Mouse (Mus musculus): ENCODE results near the gene D16Ertd472e. TPM values are rescaled to one million over a fixed set of nuclear protein-coding genes. Genes with fewer than 3 reads are reported as not detected.

D16Ertd472e gene
- polyA plus RNA-seq, 1 experiment = 6.4 TPM

- no peak for TF ChIP-seq POLR2A (IDR thresholded peaks at IDR 0.05; ENCODE audit: low read depth, low read length)
- no peak for TF ChIP-seq CTCF (IDR thresholded peaks at IDR 0.05; ENCODE audit: extremely low read depth, insufficient read depth, insufficient read length, insufficient replicate concordance)
- no peak overlapping the region for H3K4me3 ChIP-seq (ENCODE audit: extremely low read depth, insufficient read depth, insufficient read length)
- WGBS = 69% methylated on average over 7 of the region's 7 CpGs
These were observed 39.2 kb downstream of the D16Ertd472e start for GRCm38 (mm10) chr16:78537322-78537721.

GRCm38 (mm10) chr16:78534468-78534867, 42.0 kb downstream of the D16Ertd472e start:
- no peak overlapping the region for H3K27ac ChIP-seq (ENCODE audit: insufficient read depth, low read length)
- DNase-seq (ENCODE audit: low read depth in 1 of 2, low spot score in 2 of 2) = no peak
- H3K36me3 ChIP-seq (ENCODE audit: control insufficient read depth, insufficient read depth, low read length) = no peaks in the 10 kb centered on the region
- WGBS = 80% methylated on average over 8 of the region's 8 CpGs
- H3K4me1 ChIP-seq (ENCODE audit: control insufficient read depth, insufficient read depth, insufficient read length) = peaks cover 4% of the 10 kb centered on the region; the same call in 1 of the 2 replicates
- no peak overlapping the region for H3K4me3 ChIP-seq (ENCODE audit: extremely low read depth, insufficient read depth, insufficient read length)
- TF ChIP-seq CTCF (IDR thresholded peaks at IDR 0.05; ENCODE audit: extremely low read depth, insufficient read depth, insufficient read length, insufficient replicate concordance) (no peak), POLR2A (IDR thresholded peaks at IDR 0.05; ENCODE audit: low read depth, low read length) (no peak)
- no peaks in the 10 kb centered on the region for H3K27me3 ChIP-seq (ENCODE audit: control insufficient read depth, insufficient read depth, low read length)

More at GRCm38 (mm10) chr16:78537322-78537721, 39.2 kb downstream of the D16Ertd472e start:
- H3K4me1 ChIP-seq (ENCODE audit: control insufficient read depth, insufficient read depth, insufficient read length) = peaks cover 5% of the 10 kb centered on the region; the same call in 1 of the 2 replicates
- H3K27me3 ChIP-seq (ENCODE audit: control insufficient read depth, insufficient read depth, low read length) = no peaks in the 10 kb centered on the region
- H3K27ac ChIP-seq (ENCODE audit: insufficient read depth, low read length) = no peak overlapping the region
- no peaks in the 10 kb centered on the region for H3K36me3 ChIP-seq (ENCODE audit: control insufficient read depth, insufficient read depth, low read length)
- DNase-seq (ENCODE audit: low read depth in 1 of 2, low spot score in 2 of 2) = no peak

GRCm38 (mm10) chr16:78531957-78532605, 44.4 kb downstream of the D16Ertd472e start:
- 20% methylated on average over 6 of the region's 6 CpGs for WGBS
- Histone ChIP-seq H3K36me3 (ENCODE audit: control insufficient read depth, insufficient read depth, low read length) (no peaks in the 10 kb centered on the region), H3K4me3 (ENCODE audit: extremely low read depth, insufficient read depth, insufficient read length) (no peak overlapping the region), H3K27ac (ENCODE audit: insufficient read depth, low read length) (no peak overlapping the region), H3K27me3 (ENCODE audit: control insufficient read depth, insufficient read depth, low read length) (no peaks in the 10 kb centered on the region), H3K4me1 (ENCODE audit: control insufficient read depth, insufficient read depth, insufficient read length) (peaks cover 4% of the 10 kb centered on the region; the same call in 1 of the 2 replicates)
- TF ChIP-seq POLR2A (IDR thresholded peaks at IDR 0.05; ENCODE audit: low read depth, low read length) (no peak), CTCF (IDR thresholded peaks at IDR 0.05; ENCODE audit: extremely low read depth, insufficient read depth, insufficient read length, insufficient replicate concordance) (no peak)
- DNase-seq (ENCODE audit: low read depth in 1 of 2, low spot score in 2 of 2) = no peak

GRCm38 (mm10) chr16:78522974-78523373, 53.5 kb downstream of the D16Ertd472e start:
- Histone ChIP-seq H3K4me3 (ENCODE audit: extremely low read depth, insufficient read depth, insufficient read length) (no peak overlapping the region), H3K27ac (ENCODE audit: insufficient read depth, low read length) (no peak overlapping the region), H3K27me3 (ENCODE audit: control insufficient read depth, insufficient read depth, low read length) (no peaks in the 10 kb centered on the region), H3K36me3 (ENCODE audit: control insufficient read depth, insufficient read depth, low read length) (no peaks in the 10 kb centered on the region), H3K4me1 (ENCODE audit: control insufficient read depth, insufficient read depth, insufficient read length) (no peaks in the 10 kb centered on the region)
- WGBS = 43% methylated on average over 4 of the region's 4 CpGs
- DNase-seq (ENCODE audit: low read depth in 1 of 2, low spot score in 2 of 2) = no peak
- TF ChIP-seq POLR2A (IDR thresholded peaks at IDR 0.05; ENCODE audit: low read depth, low read length) (no peak), CTCF (IDR thresholded peaks at IDR 0.05; ENCODE audit: extremely low read depth, insufficient read depth, insufficient read length, insufficient replicate concordance) (no peak)

GRCm38 (mm10) chr16:78518697-78519096, 57.8 kb downstream of the D16Ertd472e start:
- H3K27ac ChIP-seq (ENCODE audit: insufficient read depth, low read length) = no peak overlapping the region
- no peak for DNase-seq (ENCODE audit: low read depth in 1 of 2, low spot score in 2 of 2)
- no peaks in the 10 kb centered on the region for H3K27me3 ChIP-seq (ENCODE audit: control insufficient read depth, insufficient read depth, low read length)
- no peaks in the 10 kb centered on the region for H3K4me1 ChIP-seq (ENCODE audit: control insufficient read depth, insufficient read depth, insufficient read length)
- whole genome bisulfite sequencing = 59% methylated on average over 7 of the region's 7 CpGs
- TF ChIP-seq CTCF (IDR thresholded peaks at IDR 0.05; ENCODE audit: extremely low read depth, insufficient read depth, insufficient read length, insufficient replicate concordance) (no peak), POLR2A (IDR thresholded peaks at IDR 0.05; ENCODE audit: low read depth, low read length) (no peak)
- no peak overlapping the region for H3K4me3 ChIP-seq (ENCODE audit: extremely low read depth, insufficient read depth, insufficient read length)
- no peaks in the 10 kb centered on the region for H3K36me3 ChIP-seq (ENCODE audit: control insufficient read depth, insufficient read depth, low read length)

GRCm38 (mm10) chr16:78517171-78517570, 59.3 kb downstream of the D16Ertd472e start:
- 87% methylated on average over 2 of the region's 2 CpGs for WGBS
- Histone ChIP-seq H3K27me3 (ENCODE audit: control insufficient read depth, insufficient read depth, low read length) (no peaks in the 10 kb centered on the region), H3K27ac (ENCODE audit: insufficient read depth, low read length) (no peak overlapping the region), H3K36me3 (ENCODE audit: control insufficient read depth, insufficient read depth, low read length) (no peaks in the 10 kb centered on the region), H3K4me1 (ENCODE audit: control insufficient read depth, insufficient read depth, insufficient read length) (no peaks in the 10 kb centered on the region; the same call in 1 of the 2 replicates), H3K4me3 (ENCODE audit: extremely low read depth, insufficient read depth, insufficient read length) (no peak overlapping the region)
- DNase-seq (ENCODE audit: low read depth in 1 of 2, low spot score in 2 of 2) = no peak
- TF ChIP-seq CTCF (IDR thresholded peaks at IDR 0.05; ENCODE audit: extremely low read depth, insufficient read depth, insufficient read length, insufficient replicate concordance) = no peak

GRCm38 (mm10) chr16:78511526-78511925, 65.0 kb downstream of the D16Ertd472e start:
- H3K36me3 ChIP-seq (ENCODE audit: control insufficient read depth, insufficient read depth, low read length) = no peaks in the 10 kb centered on the region
- no peaks in the 10 kb centered on the region; the same call in 1 of the 2 replicates for H3K4me1 ChIP-seq (ENCODE audit: control insufficient read depth, insufficient read depth, insufficient read length)
- 82% methylated on average over 8 of the region's 8 CpGs for WGBS
- H3K4me3 ChIP-seq (ENCODE audit: extremely low read depth, insufficient read depth, insufficient read length) = no peak overlapping the region
- TF ChIP-seq CTCF (IDR thresholded peaks at IDR 0.05; ENCODE audit: extremely low read depth, insufficient read depth, insufficient read length, insufficient replicate concordance) = no peak
- TF ChIP-seq POLR2A (IDR thresholded peaks at IDR 0.05; ENCODE audit: low read depth, low read length) = no peak
- DNase-seq (ENCODE audit: low read depth in 1 of 2, low spot score in 2 of 2) = no peak
- H3K27me3 ChIP-seq (ENCODE audit: control insufficient read depth, insufficient read depth, low read length) = no peaks in the 10 kb centered on the region
- no peak overlapping the region for H3K27ac ChIP-seq (ENCODE audit: insufficient read depth, low read length)

Measured in spleen, adult 2 months (tissue).